Mouse (Mus musculus): ENCODE results near the gene Opn5.

Opn5 gene

DNA sequence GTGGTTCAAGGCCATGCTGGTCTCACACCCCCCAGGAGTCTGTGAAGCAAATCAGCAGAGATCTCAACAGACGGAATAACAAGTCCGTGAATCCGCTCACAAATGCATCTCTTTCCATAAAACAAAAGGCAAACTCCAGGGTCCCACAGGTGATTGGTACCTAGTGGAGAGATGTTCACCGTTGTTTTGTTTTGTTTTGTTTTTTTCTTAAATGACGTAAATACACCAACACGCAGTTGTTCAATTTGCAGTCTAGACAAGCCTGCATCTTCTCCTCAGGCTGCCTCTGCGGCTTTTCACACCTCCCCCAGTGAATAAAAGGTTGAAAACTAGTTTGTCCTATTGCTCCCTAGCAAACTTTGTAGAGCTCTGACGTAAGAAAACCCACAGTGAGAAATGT, at the start of gene Opn5:
Opn5 (minus strand) TSS at position 101 of the 400 bp plus-strand sequence.
- DNase-seq (ENCODE audit: inconsistent ontology term): no peak

- DNase-seq (ENCODE audit: inconsistent ontology term): peak; percentile 14
Measured at GRCm38 (mm10) chr17:42658634-42659422, 47.6 kb upstream of the Opn5 start.

GRCm38 (mm10) chr17:42643416-42643815, 32.2 kb upstream of the Opn5 start:
- no peak for DNase-seq (ENCODE audit: inconsistent ontology term)

DNA sequence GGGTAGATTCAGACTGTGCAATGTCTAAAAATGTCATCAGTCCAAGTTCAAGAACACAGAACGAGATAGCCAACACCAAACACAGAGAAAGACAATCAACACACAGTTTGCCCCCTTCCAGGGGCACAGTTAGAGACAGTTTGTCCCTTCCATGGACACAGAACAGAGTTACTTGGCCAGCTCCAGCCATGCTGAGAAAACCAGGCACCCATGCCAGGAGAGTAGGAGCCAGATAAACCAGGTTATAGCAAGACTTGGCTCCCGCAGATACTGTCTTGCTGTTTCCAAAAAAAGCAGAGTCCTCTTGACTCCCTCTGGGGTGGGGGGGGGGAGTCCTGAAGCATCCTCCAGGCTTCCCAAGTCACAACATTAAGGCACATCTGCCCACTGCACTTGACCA, 19.0 kb upstream of the Opn5 start:
- DNase-seq (ENCODE audit: inconsistent ontology term): no peak

DNA sequence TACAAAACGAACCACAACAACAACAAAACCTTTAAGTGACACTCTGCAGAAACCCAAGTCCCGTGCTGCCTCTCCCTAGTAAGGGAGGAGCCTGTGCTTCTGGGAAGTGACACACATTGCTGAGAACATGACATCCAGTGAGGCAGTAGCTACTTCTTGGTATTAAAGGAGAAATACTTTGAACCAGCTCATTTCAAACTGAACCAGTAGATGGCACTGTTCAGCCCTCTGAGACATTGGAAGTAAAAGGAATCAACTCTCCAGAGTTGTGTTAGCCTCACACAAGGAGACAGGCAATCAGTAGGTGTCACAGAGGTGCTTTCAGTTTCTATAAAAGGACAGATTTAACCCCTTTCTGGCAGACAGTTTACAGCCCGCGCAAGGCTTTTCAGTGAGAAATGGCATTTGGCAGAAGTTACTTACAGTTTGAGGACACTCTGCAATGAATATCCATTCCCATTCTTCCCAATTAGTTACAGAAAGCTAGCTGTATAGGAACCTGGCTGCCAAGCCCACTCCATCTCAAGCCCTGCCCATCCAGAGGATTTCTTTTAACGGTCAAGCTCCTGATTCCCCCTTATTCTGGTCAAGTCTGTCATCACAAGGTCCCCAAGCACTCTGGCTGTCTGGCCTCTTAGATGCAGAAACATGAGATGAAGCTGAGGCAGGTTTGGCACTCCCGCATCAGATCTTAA, 2.0 kb upstream of the Opn5 start:
- DNase-seq (ENCODE audit: inconsistent ontology term): peak; percentile 43

GRCm38 (mm10) chr17:42608270-42608669, 2.9 kb downstream of the Opn5 start:
- DNase-seq (ENCODE audit: inconsistent ontology term): no peak

DNA sequence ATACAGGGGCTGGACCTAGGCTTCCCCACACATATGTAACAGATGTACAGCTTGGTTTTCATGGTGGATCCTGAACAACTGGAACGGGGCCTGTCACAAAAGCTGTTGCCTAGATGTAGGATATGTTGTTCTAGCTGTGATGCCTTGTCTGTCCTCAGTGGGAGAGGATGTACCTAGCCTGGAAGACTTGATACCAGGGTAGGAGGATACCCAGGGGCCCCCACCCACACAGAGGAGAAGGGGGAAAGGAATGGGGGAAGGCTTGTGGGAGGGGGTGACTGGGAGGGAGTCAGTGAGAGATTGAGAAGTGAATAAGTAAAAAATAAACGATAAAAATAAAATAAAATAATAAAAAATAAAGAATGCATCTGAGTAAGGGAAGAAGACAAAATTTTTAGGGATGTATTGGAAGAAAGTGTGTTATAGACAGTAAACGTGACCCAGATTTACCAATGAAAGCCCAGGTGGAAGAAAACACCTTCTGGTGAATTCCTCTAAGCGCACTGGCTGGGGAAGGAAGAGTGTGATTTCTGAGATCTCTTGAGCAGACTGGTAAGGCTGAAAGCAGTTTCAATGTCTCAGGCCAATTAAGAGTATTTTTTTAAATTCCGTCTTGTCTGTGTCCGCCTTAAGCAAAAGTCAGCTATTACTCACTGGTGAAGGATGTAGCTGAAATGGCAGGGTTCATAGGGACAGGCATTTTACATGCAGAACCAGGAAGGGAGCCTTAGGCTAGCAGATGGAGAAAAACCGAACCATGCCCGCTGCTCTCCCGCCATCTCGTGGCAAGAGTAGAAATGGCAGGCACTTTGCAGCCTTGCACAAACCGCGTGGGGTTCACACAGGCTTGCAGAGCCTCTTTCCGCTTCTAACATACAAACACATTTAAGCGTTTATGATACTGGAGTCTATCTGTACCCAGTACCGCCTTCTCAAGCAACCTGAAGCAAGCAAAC, 8.1 kb downstream of the Opn5 start:
- DNase-seq (ENCODE audit: inconsistent ontology term): peak; percentile 66

DNA sequence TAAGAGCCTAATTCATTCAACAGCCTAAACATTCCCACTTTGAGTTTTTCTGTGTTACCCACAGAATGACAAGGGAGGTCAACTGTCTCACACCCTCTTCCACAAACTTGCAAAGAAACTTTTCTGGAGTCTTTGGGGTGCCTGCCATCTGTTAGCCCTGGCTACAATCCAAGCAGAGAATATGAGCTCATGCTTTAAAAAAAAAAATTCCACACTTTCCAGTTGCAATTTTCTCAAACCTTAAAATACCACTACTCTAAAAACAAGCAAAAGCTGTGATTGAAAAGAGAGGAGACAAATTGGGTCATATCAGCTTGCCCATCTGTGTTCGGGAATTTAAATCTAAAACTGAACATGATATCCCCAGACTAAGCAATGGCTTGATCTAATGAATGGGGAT, 24.7 kb downstream of the Opn5 start:
- DNase-seq (ENCODE audit: inconsistent ontology term): peak; percentile 6

- DNase-seq (ENCODE audit: inconsistent ontology term): no peak
Measured at GRCm38 (mm10) chr17:42583029-42583331, 28.2 kb downstream of the Opn5 start.

GRCm38 (mm10) chr17:42582281-42583028, 28.7 kb downstream of the Opn5 start:
- DNase-seq (ENCODE audit: inconsistent ontology term): no peak

DNA sequence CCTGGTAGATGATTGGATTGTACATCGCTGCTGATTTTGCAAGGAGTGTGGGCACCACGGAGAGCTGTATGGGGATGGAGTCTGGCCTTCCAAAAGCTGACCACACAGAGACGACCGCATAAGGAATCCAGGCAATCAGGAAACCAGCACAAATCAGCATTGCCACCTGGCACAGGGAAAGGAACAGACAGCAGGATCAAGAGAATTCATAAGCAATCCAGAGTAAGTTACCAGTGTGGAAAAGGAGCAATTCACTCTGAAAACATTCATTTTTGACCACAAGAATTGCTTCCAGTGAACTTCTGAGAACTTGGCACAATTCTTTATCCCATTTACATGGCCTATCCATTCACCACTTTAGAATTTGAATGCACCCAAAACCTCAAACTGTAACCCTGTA, 30.6 kb downstream of the Opn5 start:
- DNase-seq (ENCODE audit: inconsistent ontology term): peak; percentile 93

GRCm38 (mm10) chr17:42580196-42580595, 31.0 kb downstream of the Opn5 start:
- no peak for DNase-seq (ENCODE audit: inconsistent ontology term)

- DNase-seq (ENCODE audit: inconsistent ontology term): peak; percentile 93
Measured at GRCm38 (mm10) chr17:42576671-42577168, 34.5 kb downstream of the Opn5 start.

GRCm38 (mm10) chr17:42573786-42574185, 37.4 kb downstream of the Opn5 start:
- no peak for DNase-seq (ENCODE audit: inconsistent ontology term)

DNA sequence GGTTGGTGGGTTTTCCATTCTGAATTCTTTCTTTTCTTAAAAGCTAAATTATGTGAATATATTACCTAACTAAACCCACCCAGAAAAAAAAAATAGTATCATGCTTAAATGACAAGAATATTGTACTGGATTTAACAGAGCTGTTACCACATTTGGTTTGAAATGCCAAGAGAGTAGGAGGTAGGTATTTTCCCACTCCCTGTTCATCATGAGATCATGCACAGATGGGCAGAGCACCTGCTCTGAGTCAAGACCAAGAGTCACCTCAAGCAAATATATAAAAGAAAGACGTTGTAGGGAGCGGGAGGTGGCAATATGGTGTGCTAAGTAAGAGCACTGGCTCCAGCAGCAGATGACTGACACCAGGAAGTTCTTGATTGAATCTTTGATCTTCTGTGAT, 61.6 kb downstream of the Opn5 start:
- DNase-seq (ENCODE audit: inconsistent ontology term): no peak

GRCm38 (mm10) chr17:42530147-42530546, 81.0 kb downstream of the Opn5 start:
- DNase-seq (ENCODE audit: inconsistent ontology term): no peak

DNA sequence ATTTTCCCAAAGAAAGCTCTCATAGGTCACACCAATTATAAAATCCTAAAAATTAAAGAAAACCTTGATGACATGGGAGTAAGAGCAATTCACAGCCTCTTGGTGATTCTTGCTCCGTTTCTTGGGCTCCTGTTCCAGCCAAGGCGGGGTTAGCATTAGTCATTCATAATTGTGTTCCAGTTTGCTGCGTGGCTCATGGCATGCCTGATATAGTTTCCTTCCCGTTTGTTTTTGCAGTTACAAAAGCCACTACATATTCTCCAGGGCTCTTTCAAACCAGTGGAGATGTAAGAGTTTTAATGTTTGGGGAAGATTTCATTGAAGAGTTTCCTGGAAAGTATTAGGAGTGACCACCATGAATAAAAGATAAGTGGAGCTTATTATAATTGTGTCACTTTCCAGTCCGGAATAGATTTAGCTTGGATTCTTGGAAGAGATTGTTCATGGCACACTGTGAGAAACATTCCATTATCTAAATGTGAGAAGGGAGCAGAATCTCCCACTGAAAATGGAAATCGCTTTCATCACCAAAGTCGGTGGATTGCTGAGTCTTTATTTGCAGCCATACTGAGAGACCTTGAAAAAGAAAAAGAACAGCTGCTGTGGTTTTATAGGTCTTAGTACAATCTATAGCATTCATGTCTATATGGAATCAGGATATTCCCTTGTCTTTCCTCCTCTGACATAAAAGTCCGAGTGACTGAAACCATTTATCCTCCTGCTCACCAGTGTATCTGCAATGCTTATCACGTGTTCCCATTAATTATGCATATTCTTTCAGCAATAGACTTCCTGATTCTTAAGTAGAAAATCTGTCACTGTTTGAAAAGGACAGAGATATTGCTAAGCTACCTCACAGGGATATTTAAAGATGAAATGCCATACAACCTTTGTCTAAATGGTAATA, 101.6 kb downstream of the Opn5 start:
- no peak for DNase-seq (ENCODE audit: inconsistent ontology term)
